Mouse (Mus musculus) central nervous system, embryonic 18 days (tissue): ENCODE results near the gene Slfn8. TPM values are rescaled to one million over a fixed set of nuclear protein-coding genes. Genes with fewer than 3 reads are reported as not detected.

Experiments used
- polyA plus RNA-seq: library from polyadenylated mRNA; depleted of rRNA; stranded (reverse); fragments of >200 nt; gene quantifications from 2 replicates; pipeline ENCODE4 v1.2.3, GENCODE M21; 2012; rRNA removed

Gene Slfn8
- polyA plus RNA-seq, result 0.28 and 0.32 TPM in 2 replicates

GRCm38 (mm10) chr11:83020621-83021020 is at the start of gene Slfn8:
Gene Slfn8 (minus strand): TSS chr11:83020810.

GRCm38 (mm10) chr11:83064946-83065345 is 44.3 kb upstream of the Slfn8 start, which contains the start of gene Slfn2:
Gene Slfn2 (plus strand): TSS chr11:83065112.

GRCm38 (mm10) chr11:82991469-82992166 is 29.0 kb downstream of the Slfn8 start, which contains the start of gene Slfn9:
Gene Slfn9 (minus strand): TSS chr11:82991830.

Other genes starting within 250 kb of the Slfn8 start
- 37.2 and 37.7 TPM in 2 replicates for gene Lig3, start 239.7 kb downstream of the Slfn8 start, polyA plus RNA-seq
- 3.9 and 4.7 TPM in 2 replicates for gene Rffl, start 149.6 kb downstream of the Slfn8 start, polyA plus RNA-seq
- gene Rad51d, start 130.2 kb downstream of the Slfn8 start, polyA plus RNA-seq, result 11.3 and 12.3 TPM in 2 replicates
- 0.03 TPM in 1 of 2 replicates, not detected in the other for gene Fndc8, start 128.7 kb downstream of the Slfn8 start, polyA plus RNA-seq
- 70.7 and 73.3 TPM in 2 replicates for gene Nle1, start 112.4 kb downstream of the Slfn8 start, polyA plus RNA-seq
- gene Unc45b, start 110.3 kb downstream of the Slfn8 start, polyA plus RNA-seq, result 1.7 and 2.4 TPM in 2 replicates
- 2.0 and 2.3 TPM in 2 replicates for gene Slfn5, start 69.5 kb downstream of the Slfn8 start, polyA plus RNA-seq
- gene Slfn9, start 29.0 kb downstream of the Slfn8 start, polyA plus RNA-seq, result 1.1 and 1.6 TPM in 2 replicates
- gene Slfn2, start 44.3 kb upstream of the Slfn8 start, polyA plus RNA-seq, result 1.00 and 1.4 TPM in 2 replicates
- 0.10 and 0.13 TPM in 2 replicates for gene Slfn1, start 96.0 kb upstream of the Slfn8 start, polyA plus RNA-seq
- gene Slfn4, start 154.4 kb upstream of the Slfn8 start, polyA plus RNA-seq, result 0.27 and 0.51 TPM in 2 replicates
- 0.35 and 0.39 TPM in 2 replicates for gene Slfn3, start 170.5 kb upstream of the Slfn8 start, polyA plus RNA-seq